Mouse (Mus musculus) layer of hippocampus, adult 2 months (tissue): ENCODE results near the gene Npy5r. TPM values are rescaled to one million over a fixed set of nuclear protein-coding genes. Genes with fewer than 3 reads are reported as not detected.

Source experiments
- DNase-seq, 2 experiments: peaks; one replicate each; pipeline ENCODE4 v3.0.0; 2022; ENCODE audit warnings: low spot score in 2 of 2
- H3K27ac ChIP-seq: fragments of 200-600 bp; 2 replicates; pipeline ENCODE4 v1.8.1; 2022
- H3K4me3 ChIP-seq: fragments of 200-600 bp; 2 replicates; pipeline ENCODE4 v1.8.1; 2022; ENCODE audit warnings: mild to moderate bottlenecking
- CTCF ChIP-seq: fragments of 200-600 bp; conservative IDR thresholded peaks from 2 replicates; pipeline ENCODE4 v1.8.1; 2022; ENCODE audit warnings: antibody characterized with exemption, mild to moderate bottlenecking, moderate library complexity
- total RNA-seq, 2 experiments: library from RNA; stranded (reverse); gene quantifications; 2 replicates each; pipeline ENCODE4 v1.2.3; 2021

Npy5r gene
- total RNA-seq, 2 experiments from 2014 or later: 10.1 to 10.9 TPM

DNA sequence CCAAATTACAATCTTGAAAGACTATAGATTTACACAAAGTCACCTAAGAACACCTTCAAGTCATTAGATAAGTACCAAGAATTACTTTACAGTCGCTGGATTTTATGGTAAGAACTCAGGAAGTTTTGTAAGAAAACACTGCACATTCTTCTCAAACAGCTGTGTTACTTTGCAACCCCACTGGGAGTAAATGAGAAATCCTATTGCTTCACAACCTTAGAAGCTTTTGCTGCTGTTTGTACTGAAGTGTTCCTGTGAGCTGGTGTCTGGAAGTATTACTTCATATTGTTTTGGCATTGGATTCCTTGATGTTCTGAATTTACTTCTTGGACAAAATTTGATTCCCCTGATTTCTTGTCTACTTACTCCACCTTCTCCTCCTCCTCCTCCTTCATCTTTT lies 57.2 kb downstream of the Npy5r start:
- no peak for DNase-seq
- no peak overlapping the region for H3K27ac ChIP-seq
- no peak overlapping the region for H3K4me3 ChIP-seq
- TF ChIP-seq CTCF: no peak

Other genes starting within 250 kb of the Npy5r start
- gene Tma16, start 201.6 kb downstream of the Npy5r start, total RNA-seq: 10 to 100 TPM; 10.9 to 11.4 TPM
- gene Tktl2, start 176.4 kb downstream of the Npy5r start, total RNA-seq: under 1 TPM; 0.15 to 0.17 TPM
- 10 to 100 TPM; 28.9 to 30.6 TPM for gene Npy1r, start 9.1 kb upstream of the Npy5r start, total RNA-seq
- 10 to 100 TPM; 13.8 to 13.9 TPM for gene Naf1, start 172.1 kb upstream of the Npy5r start, total RNA-seq